Mouse (Mus musculus) E14TG2a.4 (cell line): ENCODE data around the gene Pex1.

Experiments used
- H3K27me3 ChIP-seq: 2 replicates; pipeline ENCODE4 v1.6.1; 2014; ENCODE audit warnings: low read length, control low read depth; ENCODE audit not compliant: insufficient read depth
- H3K36me3 ChIP-seq: 2 replicates; pipeline ENCODE4 v1.6.1; 2014; ENCODE audit warnings: low read length, control low read depth; ENCODE audit not compliant: insufficient read depth
- H3K4me1 ChIP-seq: replicated peaks from 2 replicates; pipeline ENCODE4 v1.6.1; 2014; ENCODE audit warnings: low read depth, low read length, control low read depth
- H3K4me3 ChIP-seq: replicated peaks from 2 replicates; pipeline ENCODE4 v1.5.1; 2014; ENCODE audit warnings: mild to moderate bottlenecking, low read length
- H3K9me3 ChIP-seq: 2 replicates; pipeline ENCODE4 v1.6.1; 2014; ENCODE audit warnings: low read length, control low read depth
- CTCF ChIP-seq: conservative IDR thresholded peaks from 2 replicates; pipeline ENCODE4 v1.5.1; 2014; ENCODE audit warnings: low read length
- NANOG ChIP-seq: IDR thresholded peaks from 2 replicates; pipeline ENCODE4 v1.6.1; 2014; ENCODE audit warnings: borderline replicate concordance, low read length, mixed read lengths
- POU5F1 ChIP-seq: IDR thresholded peaks from 2 replicates; pipeline ENCODE4 v1.6.1; 2014; ENCODE audit warnings: low read length, borderline replicate concordance

The Pex1 gene

DNA sequence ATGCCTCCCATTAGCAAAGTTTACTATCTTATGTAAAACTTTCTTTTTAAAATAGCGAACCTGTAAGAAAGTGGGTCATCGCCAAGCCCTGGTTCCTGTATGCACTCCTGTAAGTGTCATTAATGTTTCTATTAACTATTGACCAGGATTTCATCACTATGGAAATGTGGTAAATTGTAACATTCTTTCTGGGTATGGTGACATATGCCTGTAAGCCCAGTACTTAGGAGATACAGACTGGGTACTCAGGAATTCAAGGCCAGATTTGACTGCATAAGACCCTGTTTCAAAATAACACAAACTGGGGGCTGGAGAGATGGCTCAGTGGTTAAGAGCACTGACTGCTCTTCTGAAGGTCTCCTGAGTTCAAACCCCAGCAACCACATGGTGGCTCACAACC, 69.4 kb downstream of the Pex1 start:
- TF ChIP-seq CTCF (no peak), POU5F1 (no peak), NANOG (no peak)
- H3K4me1 ChIP-seq: no peaks in the 10 kb centered on the region
- no peaks in the 10 kb centered on the region for H3K36me3 ChIP-seq
- H3K27me3 ChIP-seq: no peaks in the 10 kb centered on the region
- H3K4me3 ChIP-seq: no peak overlapping the region
- no peaks in the 10 kb centered on the region for H3K9me3 ChIP-seq

DNA sequence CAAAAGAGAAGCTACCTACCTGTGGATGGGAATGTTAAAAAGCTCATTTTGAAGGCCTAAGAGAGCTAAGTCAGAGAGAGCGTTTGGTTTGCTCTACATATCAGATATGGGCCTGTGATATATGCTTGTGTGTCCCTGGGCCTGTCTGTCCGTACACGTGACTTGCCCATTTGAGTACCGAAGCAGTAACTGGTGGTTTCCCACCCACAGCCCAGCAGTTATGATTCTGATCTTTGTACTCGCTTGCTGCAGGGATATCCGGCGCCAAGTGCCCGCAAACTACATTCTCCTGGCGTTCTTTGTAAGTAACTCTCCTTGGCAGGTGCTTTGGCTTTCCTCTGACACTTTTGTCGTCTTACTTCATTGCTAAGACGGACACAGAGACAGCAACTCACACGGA, 70.7 kb downstream of the Pex1 start:
- TF ChIP-seq NANOG (no peak), POU5F1 (no peak), CTCF (no peak)
- Histone ChIP-seq H3K27me3 (no peaks in the 10 kb centered on the region), H3K4me3 (no peak overlapping the region), H3K4me1 (no peaks in the 10 kb centered on the region), H3K9me3 (no peaks in the 10 kb centered on the region), H3K36me3 (no peaks in the 10 kb centered on the region)

GRCm38 (mm10) chr5:3669938-3670554, 74.2 kb downstream of the Pex1 start:
- Histone ChIP-seq H3K9me3 (peaks cover 9% of the 10 kb centered on the region), H3K4me3 (no peak overlapping the region), H3K36me3 (no peaks in the 10 kb centered on the region), H3K4me1 (no peaks in the 10 kb centered on the region), H3K27me3 (no peaks in the 10 kb centered on the region)
- TF ChIP-seq CTCF: no peak
- no peak for TF ChIP-seq NANOG
- TF ChIP-seq POU5F1: no peak
